8 mouse cellular contexts compared by ENCODE assay signal in genomic region chr8:126839712-126840355, GRCm38 (mm10).
DNase-seq lines count a peak whose midpoint lies in the region; ATAC-seq and TF ChIP-seq lines count a peak whose summit lies in the region.

No protein-coding gene starts in this region.

- ATAC-seq in heart, embryonic 13.5 days (ENCODE audit: extremely low read depth, insufficient number of reproducible peaks, low FRiP score, low TSS enrichment) = peak; percentile 57; the same call in 1 of the 2 replicates
- peak; percentile 93 for ATAC-seq in kidney, embryonic 16.5 days (ENCODE audit: low FRiP score, low TSS enrichment)
- ATAC-seq in midbrain, embryonic 16.5 days = peak; percentile 94

- DNase-seq in 416B (ENCODE audit: low read depth) (peak; percentile 30), liver (peak; percentile 53)
- peak; percentile 97 for DNase-seq in fibroblast of lung, adult 2 months (ENCODE audit: low read depth)
- peak; percentile 55 for DNase-seq in testis, postnatal 10 days (ENCODE audit: low spot score)

- no peaks in the 10 kb centered on the region for H3K36me3 ChIP-seq in heart, embryonic 13.5 days
- no peaks in the 10 kb centered on the region for H3K36me3 ChIP-seq in kidney, embryonic 16.5 days (ENCODE audit: insufficient read depth, low read length)
- no peaks in the 10 kb centered on the region for H3K36me3 ChIP-seq in midbrain, embryonic 16.5 days (ENCODE audit: control insufficient read depth, insufficient read depth, low read length)

- 17% methylated on average over 5 of the region's 5 CpGs for whole genome bisulfite sequencing in heart, embryonic 13.5 days
- WGBS in kidney, embryonic 16.5 days = 8% methylated on average over 5 of the region's 5 CpGs
- 7% methylated on average over 5 of the region's 5 CpGs for WGBS in midbrain, embryonic 16.5 days

- no peak for TF ChIP-seq CTCF in bone marrow macrophage, adult 2 months (IDR thresholded peaks at IDR 0.05; ENCODE audit: low read depth, low read length)

- TF ChIP-seq POLR2A in bone marrow macrophage, adult 2 months (IDR thresholded peaks at IDR 0.05; ENCODE audit: borderline replicate concordance, low read depth, low read length) = no peak

- peak overlapping the region; percentile 57 for H3K4me2 ChIP-seq in heart, embryonic 13.5 days
- peak overlapping the region; percentile 38 for H3K4me2 ChIP-seq in kidney, embryonic 16.5 days (replicated peaks; ENCODE audit: low read depth, low read length)
- peak overlapping the region; percentile 42 for H3K4me2 ChIP-seq in midbrain, embryonic 16.5 days (ENCODE audit: low read length)

- H3K4me3 ChIP-seq in bone marrow macrophage, adult 2 months (ENCODE audit: insufficient read depth, low read length) = no peak overlapping the region
- 0 out of 2 replicates have a peak overlapping the region, but pooled peaks have one; percentile 8 for H3K4me3 ChIP-seq in heart, embryonic 13.5 days
- H3K4me3 ChIP-seq in kidney, embryonic 16.5 days (ENCODE audit: low read length) = no peak overlapping the region
- H3K4me3 ChIP-seq in midbrain, embryonic 16.5 days (ENCODE audit: low read depth, low read length) = no peak overlapping the region

- H3K4me1 ChIP-seq in bone marrow macrophage, adult 2 months (ENCODE audit: control insufficient read depth, insufficient read depth, low read length) = peaks cover 60% of the 10 kb centered on the region
- peaks cover 61% of the 10 kb centered on the region for H3K4me1 ChIP-seq in heart, embryonic 13.5 days
- peaks cover 42% of the 10 kb centered on the region for H3K4me1 ChIP-seq in kidney, embryonic 16.5 days (ENCODE audit: insufficient read depth, low read length)
- peaks cover 19% of the 10 kb centered on the region for H3K4me1 ChIP-seq in midbrain, embryonic 16.5 days (ENCODE audit: control insufficient read depth, insufficient read depth, low read length)

- H3K27me3 ChIP-seq in heart, embryonic 13.5 days (replicated peaks) = no peaks in the 10 kb centered on the region
- no peaks in the 10 kb centered on the region for H3K27me3 ChIP-seq in kidney, embryonic 16.5 days (ENCODE audit: insufficient read depth, low read length)
- H3K27me3 ChIP-seq in midbrain, embryonic 16.5 days (ENCODE audit: control insufficient read depth, insufficient read depth, low read depth, low read length) = no peaks in the 10 kb centered on the region

- no peaks in the 10 kb centered on the region for H3K9me3 ChIP-seq in heart, embryonic 13.5 days
- H3K9me3 ChIP-seq in kidney, embryonic 16.5 days (ENCODE audit: low read length) = no peaks in the 10 kb centered on the region
- no peaks in the 10 kb centered on the region for H3K9me3 ChIP-seq in midbrain, embryonic 16.5 days (replicated peaks; ENCODE audit: control insufficient read depth, low read length, poor library complexity, severe bottlenecking)

- peak overlapping the region; percentile 48 for H3K9ac ChIP-seq in heart, embryonic 13.5 days
- H3K9ac ChIP-seq in kidney, embryonic 16.5 days (replicated peaks; ENCODE audit: low read length) = peak overlapping the region; percentile 36
- peak overlapping the region; percentile 49; the same call in 1 of the 2 replicates for H3K9ac ChIP-seq in midbrain, embryonic 16.5 days (ENCODE audit: low read depth, low read length)

- peak overlapping the region; percentile 95 for H3K27ac ChIP-seq in bone marrow macrophage, adult 2 months (ENCODE audit: insufficient read depth, low read depth, low read length)
- H3K27ac ChIP-seq in heart, embryonic 13.5 days (replicated peaks) = peak overlapping the region; percentile 95
- H3K27ac ChIP-seq in kidney, embryonic 16.5 days (ENCODE audit: low read length) = peak overlapping the region; percentile 93
- H3K27ac ChIP-seq in midbrain, embryonic 16.5 days (ENCODE audit: low read length) = peak overlapping the region; percentile 86

Comparison
In these comparisons a context has a peak if more than half of its experiments do, and no peak if none do; other contexts are left out.
1. DNase-seq: peak in every context shown above with its lines; median percentile 97 in fibroblast of lung, adult 2 months; 55 in testis, postnatal 10 days; 53 in liver; 30 in 416B.